Mouse (Mus musculus): ENCODE measurements around the gene Grsf1.

- TF ChIP-seq CTCF (IDR thresholded peaks at IDR 0.05; ENCODE audit: borderline replicate concordance, insufficient read depth, low read depth, low read length) (no peak), POLR2A (IDR thresholded peaks at IDR 0.05; ENCODE audit: borderline replicate concordance, insufficient read depth, low read length) (no peak)
These were observed 35.8 kb upstream of the Grsf1 start for GRCm38 (mm10) chr5:88711618-88712224.

Measured in cerebellum, adult 2 months (tissue).